Mouse (Mus musculus) spleen, adult 2 months (tissue): ENCODE data around the gene Dusp27. TPM values are rescaled to one million over a fixed set of nuclear protein-coding genes. Genes with fewer than 3 reads are reported as not detected.

Experiments used
- DNase-seq, 2 experiments: peaks; one replicate each; pipeline versions ENCODE4 v3.0.0 to v3.0.0-alpha.2; 2012 to 2021; ENCODE audit warnings: low spot score in 2 of 2, low read depth in 1 of 2
- H3K27ac ChIP-seq: fragments of 200-500 bp; 2 replicates; pipeline ENCODE4 v1.5.1; 2012; ENCODE audit warnings: low read length, inconsistent platforms; ENCODE audit not compliant: insufficient read depth
- H3K27me3 ChIP-seq: fragments of 200-500 bp; 2 replicates; pipeline ENCODE4 v1.6.1; 2012; ENCODE audit warnings: mild to moderate bottlenecking, moderate library complexity, low read length, inconsistent platforms; ENCODE audit not compliant: control insufficient read depth, insufficient read depth
- H3K36me3 ChIP-seq: fragments of 200-500 bp; 2 replicates; pipeline ENCODE4 v1.6.1; 2012; ENCODE audit warnings: mild to moderate bottlenecking, low read length, inconsistent platforms; ENCODE audit not compliant: control insufficient read depth, insufficient read depth
- H3K4me1 ChIP-seq: fragments of 200-500 bp; 2 replicates; pipeline ENCODE4 v1.6.1; 2011; ENCODE audit warnings: inconsistent platforms; ENCODE audit not compliant: control insufficient read depth, insufficient read depth, insufficient read length
- H3K4me3 ChIP-seq: fragments of 200-500 bp; 2 replicates; pipeline ENCODE4 v1.5.1; 2011; ENCODE audit warnings: mild to moderate bottlenecking, inconsistent platforms; ENCODE audit not compliant: insufficient read depth, insufficient read length; ENCODE audit errors: extremely low read depth
- CTCF ChIP-seq: fragments of 200-500 bp; IDR thresholded peaks from 2 replicates; pipeline ENCODE4 v1.5.1; 2011; ENCODE audit warnings: mild to moderate bottlenecking, inconsistent platforms; ENCODE audit not compliant: insufficient read depth, insufficient read length, insufficient replicate concordance; ENCODE audit errors: extremely low read depth
- POLR2A ChIP-seq: fragments of 200-500 bp; IDR thresholded peaks from 2 replicates; pipeline ENCODE4 v1.6.1; 2011; ENCODE audit warnings: low read depth, low read length, inconsistent platforms
- WGBS: fragments of 180-500 bp; shearing (Covaris S2); methylation state at CpG from one replicate; pipeline ENCODE4 v1.1.7; 2018; 5-methylcytosine and 5-hydroxymethylcytosine counted together
- polyA plus RNA-seq: library from polyadenylated mRNA; depleted of rRNA; stranded (reverse); fragments of >200 nt; gene quantifications from 2 replicates; pipeline ENCODE4 v1.2.3, GENCODE M21; 2012

The Dusp27 gene
- polyA plus RNA-seq, 1 experiment = 0.12 TPM

DNA sequence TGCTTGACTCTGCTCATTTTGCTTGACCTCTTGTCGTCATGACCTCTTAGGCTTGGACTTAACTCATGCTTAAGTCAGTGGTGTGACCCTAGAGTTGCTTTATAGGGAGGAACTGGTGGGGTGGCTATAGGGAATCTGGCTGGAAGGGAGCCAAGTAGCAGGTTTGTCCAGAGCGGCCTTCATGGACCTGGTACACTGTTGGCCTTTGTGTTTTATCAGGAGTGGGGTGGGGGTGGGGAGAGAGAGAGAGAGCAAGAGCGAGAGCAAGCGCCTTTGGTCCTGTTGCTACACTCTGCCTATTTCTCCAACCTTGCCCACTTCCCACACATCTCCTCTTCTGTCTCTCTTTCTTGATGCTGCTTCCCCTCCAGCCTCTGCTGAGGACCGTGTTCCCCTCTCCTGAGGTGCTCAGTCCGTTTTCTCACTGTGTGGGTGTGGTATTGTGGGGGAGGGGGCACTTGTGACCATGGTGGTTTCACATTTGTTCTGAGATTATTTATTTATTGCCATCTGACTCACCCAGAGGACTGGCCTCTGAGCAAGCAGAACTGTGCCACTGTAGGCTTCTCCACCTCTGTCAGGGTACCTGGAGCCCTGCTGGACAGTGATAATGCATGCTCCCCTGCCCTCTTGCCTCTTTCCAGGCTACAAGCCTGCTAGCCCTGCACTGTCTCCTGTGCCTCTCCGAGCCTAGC lies 9.7 kb upstream of the Dusp27 start:
- Histone ChIP-seq H3K4me3 (no peak overlapping the region), H3K27me3 (no peaks in the 10 kb centered on the region), H3K27ac (no peak overlapping the region), H3K4me1 (peaks cover 6% of the 10 kb centered on the region; the same call in 1 of the 2 replicates), H3K36me3 (no peaks in the 10 kb centered on the region)
- 67% methylated on average over 7 of the region's 7 CpGs for WGBS
- TF ChIP-seq POLR2A = no peak
- no peak for DNase-seq

DNA sequence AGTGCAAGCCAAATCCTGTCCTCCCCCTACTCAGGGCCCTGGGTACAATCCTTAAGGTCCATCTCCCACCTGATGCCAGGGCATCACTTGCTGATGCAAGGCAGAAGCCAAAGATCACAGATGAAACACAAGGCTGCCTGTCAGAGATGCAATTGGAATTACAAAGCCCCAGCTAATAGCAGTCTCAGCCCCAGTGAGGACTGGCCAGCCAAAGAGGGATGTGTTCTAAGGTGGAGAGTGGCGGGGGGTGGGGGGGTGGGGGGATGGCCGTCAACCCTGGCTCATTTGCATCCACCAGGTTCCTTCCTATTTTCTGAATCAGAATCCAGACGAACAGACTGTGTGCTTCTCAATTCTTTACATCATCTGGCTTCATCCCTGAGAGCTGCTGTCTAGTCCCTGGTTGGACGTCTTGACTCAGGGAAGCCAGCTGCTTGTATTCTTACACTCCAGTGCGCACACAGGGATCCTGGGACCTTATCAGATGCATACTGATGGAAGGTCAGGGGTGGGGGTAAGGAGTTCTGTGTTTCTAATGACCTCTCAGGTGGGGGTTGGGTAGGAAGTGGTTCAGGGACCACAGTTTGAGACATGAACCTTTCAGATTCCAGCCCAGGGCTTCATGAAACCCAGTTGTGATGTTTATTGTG lies 7.5 kb upstream of the Dusp27 start:
- no peak for TF ChIP-seq CTCF
- no peak for TF ChIP-seq POLR2A
- Histone ChIP-seq H3K27ac (no peak overlapping the region), H3K4me3 (no peak overlapping the region), H3K27me3 (no peaks in the 10 kb centered on the region), H3K4me1 (peaks cover 6% of the 10 kb centered on the region; the same call in 1 of the 2 replicates), H3K36me3 (no peaks in the 10 kb centered on the region)
- no peak for DNase-seq
- WGBS = 55% methylated on average over 5 of the region's 5 CpGs

DNA sequence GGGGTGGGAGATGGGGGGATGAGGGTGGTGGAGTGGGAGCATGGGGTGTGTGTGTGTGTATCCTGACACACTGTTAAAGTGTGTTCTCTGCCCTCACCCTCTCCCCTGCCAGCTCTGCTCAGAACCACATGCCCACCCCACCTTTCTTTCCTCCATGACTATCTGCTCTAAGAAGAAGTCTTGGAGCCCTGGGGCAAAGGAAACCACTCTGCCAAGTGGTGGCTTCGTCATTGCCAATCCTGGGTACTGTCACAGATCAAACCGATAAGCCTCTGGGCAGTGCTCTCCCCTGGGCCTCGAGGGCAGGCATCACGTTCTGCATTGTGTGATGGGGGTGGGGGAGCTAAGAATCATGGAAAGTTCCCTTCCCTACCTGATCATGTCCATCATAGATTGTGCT lies 4.6 kb upstream of the Dusp27 start:
- Histone ChIP-seq H3K36me3 (no peaks in the 10 kb centered on the region), H3K27me3 (no peaks in the 10 kb centered on the region), H3K4me1 (peaks cover 1% of the 10 kb centered on the region; the same call in 1 of the 2 replicates), H3K4me3 (no peak overlapping the region), H3K27ac (no peak overlapping the region)
- DNase-seq = no peak
- WGBS = 21% methylated on average over 4 of the region's 4 CpGs
- no peak for TF ChIP-seq POLR2A
- no peak for TF ChIP-seq CTCF

DNA sequence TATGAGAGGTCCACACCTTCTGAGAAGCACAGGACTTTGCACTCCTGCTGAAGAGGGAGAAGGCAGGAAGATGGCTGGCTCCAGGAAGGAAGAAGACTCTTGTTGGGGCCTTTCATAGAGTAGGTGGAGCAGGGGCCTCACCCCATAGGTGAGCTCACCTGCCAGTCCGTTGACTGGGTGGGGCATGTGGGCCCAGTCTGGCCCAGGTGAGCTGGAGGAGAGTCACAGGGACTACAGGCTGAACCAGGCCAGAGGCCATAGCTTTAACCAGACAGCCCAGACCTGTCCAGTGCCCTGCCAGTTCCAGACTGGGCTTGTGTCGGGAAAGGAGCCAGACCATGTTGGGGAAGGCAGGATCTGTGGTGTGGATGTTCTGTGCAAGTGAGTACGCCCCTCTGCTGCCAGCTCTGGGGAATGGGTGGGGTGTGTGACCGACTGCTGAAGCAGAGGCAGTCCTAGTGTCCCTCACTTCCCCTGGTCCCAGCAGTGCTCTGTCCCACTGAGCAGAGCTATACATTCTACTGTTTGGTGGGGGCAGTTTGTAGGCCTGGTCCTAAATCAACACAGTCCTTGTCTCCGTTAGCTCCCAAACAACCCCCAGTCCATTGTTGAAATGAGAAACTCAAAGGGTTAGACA lies 2.6 kb upstream of the Dusp27 start, which contains the start of gene Gpa33:
Gpa33 (plus strand) TSS at position 15 of the 637 bp plus-strand sequence.
- Histone ChIP-seq H3K4me3 (no peak within 1 kb of the TSS), H3K27ac (no peak within 1 kb of the TSS), H3K4me1 (no peaks in the 10 kb centered on the region), H3K27me3 (no peaks in the 10 kb centered on the region), H3K36me3 (no peaks in the 10 kb centered on the region)
- 92% methylated on average over 5 of the region's 5 CpGs for WGBS
- TF ChIP-seq CTCF = no peak
- no peak for TF ChIP-seq POLR2A
- no peak for DNase-seq

- no peak for DNase-seq
- WGBS = 88% methylated on average over 5 of the region's 5 CpGs
- Histone ChIP-seq H3K27me3 (no peaks in the 10 kb centered on the region), H3K36me3 (no peaks in the 10 kb centered on the region), H3K4me1 (no peaks in the 10 kb centered on the region), H3K27ac (no peak overlapping the region), H3K4me3 (no peak overlapping the region)
- TF ChIP-seq POLR2A (no peak), CTCF (no peak)
These were observed 829 bp upstream of the Dusp27 start for GRCm38 (mm10) chr1:166128551-166128950.

GRCm38 (mm10) chr1:166126795-166127194 lies 927 bp downstream of the Dusp27 start:
- DNase-seq = no peak
- TF ChIP-seq POLR2A = no peak
- no peak for TF ChIP-seq CTCF
- H3K4me1 ChIP-seq = no peaks in the 10 kb centered on the region
- 88% methylated on average over 9 of the region's 9 CpGs for WGBS
- H3K27ac ChIP-seq = no peak overlapping the region
- no peaks in the 10 kb centered on the region for H3K27me3 ChIP-seq
- H3K36me3 ChIP-seq = no peaks in the 10 kb centered on the region
- no peak overlapping the region for H3K4me3 ChIP-seq
